Mouse (Mus musculus): ENCODE data around the gene Ulk4. TPM values are rescaled to one million over a fixed set of nuclear protein-coding genes. Genes with fewer than 3 reads are reported as not detected.
A peak's percentile ranks its signal among the peaks of the same experiment; 100 is the strongest.
"Not testable (repeated sequence)": the region's sequence is repeated elsewhere in the genome, so short reads cannot be mapped to it uniquely, and the experiment has no call there.

The Ulk4 gene
- total RNA-seq, 2 experiments from 2014 or later = 7.4 to 9.1 TPM

GRCm38 (mm10) chr9:121212322-121212721 lies 64.7 kb downstream of the Ulk4 start:
- DNase-seq (ENCODE audit: low spot score in 2 of 2) = no peak
- intact Hi-C loops (cut with DNase I) = no loop called here

GRCm38 (mm10) chr9:121205046-121205445 lies 72.0 kb downstream of the Ulk4 start:
- no peak for DNase-seq (ENCODE audit: low spot score in 2 of 2)
- intact Hi-C loops (cut with DNase I) = no loop called here

- intact Hi-C loops (cut with DNase I) = no loop called here
- DNase-seq (ENCODE audit: low spot score in 2 of 2) = no peak
Measured at GRCm38 (mm10) chr9:121204149-121204800, 72.7 kb downstream of the Ulk4 start.

GRCm38 (mm10) chr9:121203686-121204085 lies 73.3 kb downstream of the Ulk4 start:
- intact Hi-C loops (cut with DNase I) = no loop called here
- no peak for DNase-seq (ENCODE audit: low spot score in 2 of 2)

GRCm38 (mm10) chr9:121199146-121199685 lies 77.8 kb downstream of the Ulk4 start:
- DNase-seq (ENCODE audit: low spot score in 2 of 2); intact Hi-C loops (cut with DNase I): not testable (repeated sequence)

- DNase-seq (ENCODE audit: low spot score in 2 of 2) = no peak
- intact Hi-C loops (cut with DNase I) = no loop called here
Measured at GRCm38 (mm10) chr9:121196473-121196872, 80.5 kb downstream of the Ulk4 start.

- intact Hi-C loops (cut with DNase I) = no loop called here
- no peak for DNase-seq (ENCODE audit: low spot score in 2 of 2)
Measured at GRCm38 (mm10) chr9:121195106-121195505, 81.9 kb downstream of the Ulk4 start.

- intact Hi-C loops (cut with DNase I) = no loop called here
- DNase-seq (ENCODE audit: low spot score in 2 of 2) = no peak
Measured at GRCm38 (mm10) chr9:121192601-121193370, 84.2 kb downstream of the Ulk4 start.

- peak; percentile 41 to 46 for DNase-seq (ENCODE audit: low spot score in 2 of 2)
- intact Hi-C loops (cut with DNase I) = no loop called here
Measured at GRCm38 (mm10) chr9:121187811-121188210, 89.2 kb downstream of the Ulk4 start.

- no peak for DNase-seq (ENCODE audit: low spot score in 2 of 2)
- intact Hi-C loops (cut with DNase I) = no loop called here
Measured at GRCm38 (mm10) chr9:121185796-121186195, 91.2 kb downstream of the Ulk4 start.

GRCm38 (mm10) chr9:121176350-121176749 lies 100.6 kb downstream of the Ulk4 start:
- intact Hi-C loops (cut with DNase I) = no loop called here
- DNase-seq (ENCODE audit: low spot score in 2 of 2) = no peak

GRCm38 (mm10) chr9:121175201-121175600 lies 101.8 kb downstream of the Ulk4 start:
- DNase-seq (ENCODE audit: low spot score in 2 of 2) = no peak
- intact Hi-C loops (cut with DNase I) = no loop called here

GRCm38 (mm10) chr9:121172123-121172522 lies 104.9 kb downstream of the Ulk4 start:
- DNase-seq (ENCODE audit: low spot score in 2 of 2) = no peak
- intact Hi-C loops (cut with DNase I) = no loop called here

GRCm38 (mm10) chr9:121171609-121172008 lies 105.4 kb downstream of the Ulk4 start:
- no peak for DNase-seq (ENCODE audit: low spot score in 2 of 2)
- intact Hi-C loops (cut with DNase I) = no loop called here

GRCm38 (mm10) chr9:121164607-121165006 lies 112.4 kb downstream of the Ulk4 start:
- no peak for DNase-seq (ENCODE audit: low spot score in 2 of 2)
- intact Hi-C loops (cut with DNase I) = no loop called here

GRCm38 (mm10) chr9:121162789-121163188 lies 114.2 kb downstream of the Ulk4 start:
- intact Hi-C loops (cut with DNase I) = no loop called here
- DNase-seq (ENCODE audit: low spot score in 2 of 2) = peak; percentile 25 to 42

- intact Hi-C loops (cut with DNase I) = no loop called here
Measured at GRCm38 (mm10) chr9:121161818-121162565, 115.0 kb downstream of the Ulk4 start.

GRCm38 (mm10) chr9:121156253-121156831 lies 120.7 kb downstream of the Ulk4 start:
- intact Hi-C loops (cut with DNase I) = no loop called here
- peak; percentile 19 to 35 for DNase-seq (ENCODE audit: low spot score in 2 of 2)

More at GRCm38 (mm10) chr9:121161818-121162565, 115.0 kb downstream of the Ulk4 start:
- DNase-seq (ENCODE audit: low spot score in 2 of 2) = no peak

- intact Hi-C loops (cut with DNase I) = no loop called here
- no peak for DNase-seq (ENCODE audit: low spot score in 2 of 2)
Measured at GRCm38 (mm10) chr9:121153276-121153675, 123.7 kb downstream of the Ulk4 start.

GRCm38 (mm10) chr9:121148602-121149001 lies 128.4 kb downstream of the Ulk4 start:
- intact Hi-C loops (cut with DNase I) = no loop called here
- no peak for DNase-seq (ENCODE audit: low spot score in 2 of 2)

Data from left cerebral cortex, postnatal 25 days (tissue).